11 mouse cellular contexts compared by ENCODE assay signal in genomic region chr6:52232568-52232965, GRCm38 (mm10). TPM values are rescaled to one million over a fixed set of nuclear protein-coding genes. Genes with fewer than 3 reads are reported as not detected.
DNase-seq lines count a peak whose midpoint lies in the region; ATAC-seq and TF ChIP-seq lines count a peak whose summit lies in the region.
"Had no signal": no experiment of that assay in that cellular context is flagged by ENCODE, and none has a peak within 500 bp of the region (broad histone marks: within the 10 kb centered on the region; RNA-seq: fewer than 3 reads in every experiment).

No protein-coding gene starts in this region.

- no peak for TF ChIP-seq CTCF in spleen, adult 2 months (IDR thresholded peaks at IDR 0.05; ENCODE audit: extremely low read depth, insufficient read depth, insufficient read length, insufficient replicate concordance)

- H3K27ac ChIP-seq in forebrain, embryonic 11.5 days (ENCODE audit: low read depth, low read length): no peak overlapping the region
- no peak overlapping the region for H3K27ac ChIP-seq in forebrain, embryonic 12.5 days
- H3K27ac ChIP-seq in spleen, adult 2 months (ENCODE audit: insufficient read depth, low read length): no peak overlapping the region
- H3K27ac ChIP-seq in kidney, embryonic 15.5 days: peak overlapping the region; percentile 97
- peak overlapping the region; percentile 94 for H3K27ac ChIP-seq in neural tube, embryonic 14.5 days (ENCODE audit: low read depth, low read length)
- H3K27ac ChIP-seq: lung, embryonic 15.5 days had no signal

- H3K4me3 ChIP-seq in forebrain, embryonic 11.5 days (ENCODE audit: low read depth, low read length): no peak overlapping the region
- no peak overlapping the region for H3K4me3 ChIP-seq in forebrain, embryonic 12.5 days (replicated peaks)
- peak overlapping the region; percentile 5; the same call in 1 of the 2 replicates for H3K4me3 ChIP-seq in spleen, adult 2 months (ENCODE audit: extremely low read depth, insufficient read depth, insufficient read length)
- peak overlapping the region; percentile 76 for H3K4me3 ChIP-seq in kidney, embryonic 15.5 days (replicated peaks)
- H3K4me3 ChIP-seq in neural tube, embryonic 14.5 days (ENCODE audit: low read depth, low read length): peak overlapping the region; percentile 57
- H3K4me3 ChIP-seq: lung, embryonic 15.5 days had no signal

- H3K9me3 ChIP-seq in forebrain, embryonic 11.5 days (ENCODE audit: control insufficient read depth, low read length): no peaks in the 10 kb centered on the region
- no peaks in the 10 kb centered on the region for H3K9me3 ChIP-seq in forebrain, embryonic 12.5 days
- no peaks in the 10 kb centered on the region for H3K9me3 ChIP-seq in kidney, embryonic 15.5 days (replicated peaks)
- no peaks in the 10 kb centered on the region for H3K9me3 ChIP-seq in neural tube, embryonic 14.5 days (ENCODE audit: control insufficient read depth, low read length)
- H3K9me3 ChIP-seq: lung, embryonic 15.5 days had no signal

- no peaks in the 10 kb centered on the region for H3K36me3 ChIP-seq in forebrain, embryonic 11.5 days (ENCODE audit: control insufficient read depth, insufficient read depth, low read length)
- H3K36me3 ChIP-seq in forebrain, embryonic 12.5 days (replicated peaks): no peaks in the 10 kb centered on the region
- H3K36me3 ChIP-seq in spleen, adult 2 months (ENCODE audit: control insufficient read depth, insufficient read depth, low read length): no peaks in the 10 kb centered on the region
- H3K36me3 ChIP-seq in kidney, embryonic 15.5 days: no peaks in the 10 kb centered on the region
- no peaks in the 10 kb centered on the region for H3K36me3 ChIP-seq in neural tube, embryonic 14.5 days (ENCODE audit: control insufficient read depth, insufficient read depth, low read length)
- H3K36me3 ChIP-seq: lung, embryonic 15.5 days had no signal

- no peak overlapping the region for H3K4me2 ChIP-seq in forebrain, embryonic 11.5 days (ENCODE audit: low read depth, low read length, severe bottlenecking)
- H3K4me2 ChIP-seq in forebrain, embryonic 12.5 days: no peak overlapping the region
- peak overlapping the region; percentile 74 for H3K4me2 ChIP-seq in kidney, embryonic 15.5 days
- peak overlapping the region; percentile 90 for H3K4me2 ChIP-seq in neural tube, embryonic 14.5 days (ENCODE audit: low read depth, low read length)
- H3K4me2 ChIP-seq: lung, embryonic 15.5 days had no signal

- ATAC-seq in forebrain, embryonic 11.5 days (replicated peaks; ENCODE audit: low FRiP score): no peak
- ATAC-seq in forebrain, embryonic 12.5 days (ENCODE audit: low FRiP score): no peak
- ATAC-seq in kidney, embryonic 15.5 days (replicated peaks; ENCODE audit: low FRiP score): no peak
- ATAC-seq in neural tube, embryonic 14.5 days (ENCODE audit: low read depth): no peak

- WGBS in forebrain, embryonic 11.5 days: under 1% methylated on average over 18 of the region's 18 CpGs
- under 1% methylated on average over 18 of the region's 18 CpGs for WGBS in forebrain, embryonic 12.5 days
- 1% methylated on average over 18 of the region's 18 CpGs for WGBS in spleen, adult 2 months
- under 1% methylated on average over 18 of the region's 18 CpGs for WGBS in kidney, embryonic 15.5 days
- 1% methylated on average over 18 of the region's 18 CpGs for WGBS in neural tube, embryonic 14.5 days

- H3K4me1 ChIP-seq in forebrain, embryonic 11.5 days (replicated peaks; ENCODE audit: control insufficient read depth, insufficient read depth, low read length): 0 out of 2 replicates have a peak, but pooled peaks cover 3% of the 10 kb centered on the region
- H3K4me1 ChIP-seq in forebrain, embryonic 12.5 days: no peaks in the 10 kb centered on the region
- peaks cover 20% of the 10 kb centered on the region for H3K4me1 ChIP-seq in spleen, adult 2 months (ENCODE audit: control insufficient read depth, insufficient read depth, insufficient read length)
- H3K4me1 ChIP-seq in kidney, embryonic 15.5 days: peaks cover 36% of the 10 kb centered on the region
- H3K4me1 ChIP-seq in neural tube, embryonic 14.5 days (ENCODE audit: control insufficient read depth, insufficient read depth, low read length): peaks cover 13% of the 10 kb centered on the region

- H3K27me3 ChIP-seq in forebrain, embryonic 11.5 days (ENCODE audit: control insufficient read depth, insufficient read depth, low read length): peaks cover 96% of the 10 kb centered on the region
- peaks cover 94% of the 10 kb centered on the region for H3K27me3 ChIP-seq in forebrain, embryonic 12.5 days
- peaks cover 50% of the 10 kb centered on the region for H3K27me3 ChIP-seq in spleen, adult 2 months (ENCODE audit: control insufficient read depth, insufficient read depth, low read length)
- H3K27me3 ChIP-seq in kidney, embryonic 15.5 days: peaks cover 7% of the 10 kb centered on the region; the same call in 1 of the 2 replicates
- no peaks in the 10 kb centered on the region for H3K27me3 ChIP-seq in neural tube, embryonic 14.5 days (ENCODE audit: control insufficient read depth, insufficient read depth, low read length)

- no peak overlapping the region for H3K9ac ChIP-seq in forebrain, embryonic 11.5 days (ENCODE audit: low read length)
- H3K9ac ChIP-seq in forebrain, embryonic 12.5 days: no peak overlapping the region
- peak overlapping the region; percentile 96 for H3K9ac ChIP-seq in kidney, embryonic 15.5 days
- H3K9ac ChIP-seq in neural tube, embryonic 14.5 days (replicated peaks; ENCODE audit: low read depth, low read length): peak overlapping the region; percentile 92
- H3K9ac ChIP-seq: lung, embryonic 15.5 days had no signal

- no peak for TF ChIP-seq POLR2A in spleen, adult 2 months (IDR thresholded peaks at IDR 0.05; ENCODE audit: low read depth, low read length)

- peak; percentile 66 for DNase-seq in forebrain, embryonic 11.5 days (ENCODE audit: low spot score)
- no peak for DNase-seq in spleen, adult 2 months (ENCODE audit: low read depth in 1 of 2, low spot score in 2 of 2)
- no peak for DNase-seq in spleen, postnatal 4 days (ENCODE audit: low spot score in 2 of 2)
- DNase-seq in frontal cortex, postnatal 25 days (ENCODE audit: low spot score in 2 of 2): no peak
- no peak for DNase-seq in left cerebral cortex, postnatal 10 days (ENCODE audit: extremely low spot score in 1 of 2, low spot score in 2 of 2)

- intact Hi-C loops in left cerebral cortex, postnatal 10 days (cut with DNase I): no loop called here

RNA-seq across cellular contexts. Expression of gene Hoxa9, which starts 1.7 kb away (rescaled TPM):
- not detected in 2 replicates for polyA plus RNA-seq in forebrain, embryonic 11.5 days (2014; fragmentation: Nextera tagmentation; extraction: Ambion mirVana)
- polyA plus RNA-seq in forebrain, embryonic 12.5 days (2016; fragmentation: Nextera tagmentation; extraction: Ambion mirVana): not detected in 2 replicates
- polyA plus RNA-seq in spleen, adult 2 months (2012; rRNA removed): 0.18 and 0.31 TPM in 2 replicates
- polyA plus RNA-seq in kidney, embryonic 15.5 days (2015; fragmentation: Nextera tagmentation; extraction: Ambion mirVana): 53.4 and 65.1 TPM in 2 replicates
- polyA plus RNA-seq in neural tube, embryonic 14.5 days (2014; fragmentation: Nextera tagmentation; extraction: Ambion mirVana): 122 and 151 TPM in 2 replicates
- total RNA-seq in left cerebral cortex, postnatal 10 days (2021): not detected
- total RNA-seq: layer of hippocampus, postnatal 14 days had no signal

RNA-seq across cellular contexts. Expression of gene Hoxa10, which starts 8.1 kb away (rescaled TPM):
- polyA plus RNA-seq in forebrain, embryonic 11.5 days (2014; fragmentation: Nextera tagmentation; extraction: Ambion mirVana): not detected in 2 replicates
- polyA plus RNA-seq in forebrain, embryonic 12.5 days (2016; fragmentation: Nextera tagmentation; extraction: Ambion mirVana): not detected in 2 replicates
- polyA plus RNA-seq in spleen, adult 2 months (2012; rRNA removed): not detected in 2 replicates
- 157 and 172 TPM in 2 replicates for polyA plus RNA-seq in kidney, embryonic 15.5 days (2015; fragmentation: Nextera tagmentation; extraction: Ambion mirVana)
- 50.5 and 79.4 TPM in 2 replicates for polyA plus RNA-seq in neural tube, embryonic 14.5 days (2014; fragmentation: Nextera tagmentation; extraction: Ambion mirVana)
- not detected for total RNA-seq in left cerebral cortex, postnatal 10 days (2021)
- total RNA-seq: layer of hippocampus, postnatal 14 days had no signal
- polyA plus RNA-seq: heart, embryonic 16.5 days had no signal

RNA-seq across cellular contexts. Expression of gene Hoxa7, which starts 10.9 kb away (rescaled TPM):
- not detected in 2 replicates for polyA plus RNA-seq in forebrain, embryonic 11.5 days (2014; fragmentation: Nextera tagmentation; extraction: Ambion mirVana)
- polyA plus RNA-seq in forebrain, embryonic 12.5 days (2016; fragmentation: Nextera tagmentation; extraction: Ambion mirVana): not detected in 2 replicates
- polyA plus RNA-seq in spleen, adult 2 months (2012; rRNA removed): 0.56 and 0.79 TPM in 2 replicates
- polyA plus RNA-seq in kidney, embryonic 15.5 days (2015; fragmentation: Nextera tagmentation; extraction: Ambion mirVana): 26.7 and 27.2 TPM in 2 replicates
- polyA plus RNA-seq in neural tube, embryonic 14.5 days (2014; fragmentation: Nextera tagmentation; extraction: Ambion mirVana): 90.8 and 110 TPM in 2 replicates
- not detected for total RNA-seq in left cerebral cortex, postnatal 10 days (2021)

RNA-seq across cellular contexts. Expression of gene Hoxa11, which starts 13.0 kb away (rescaled TPM):
- polyA plus RNA-seq in forebrain, embryonic 11.5 days (2014; fragmentation: Nextera tagmentation; extraction: Ambion mirVana): not detected in 2 replicates
- not detected in 2 replicates for polyA plus RNA-seq in forebrain, embryonic 12.5 days (2016; fragmentation: Nextera tagmentation; extraction: Ambion mirVana)
- polyA plus RNA-seq in spleen, adult 2 months (2012; rRNA removed): not detected in 2 replicates
- polyA plus RNA-seq in kidney, embryonic 15.5 days (2015; fragmentation: Nextera tagmentation; extraction: Ambion mirVana): 34.3 and 34.8 TPM in 2 replicates
- polyA plus RNA-seq in neural tube, embryonic 14.5 days (2014; fragmentation: Nextera tagmentation; extraction: Ambion mirVana): 0.09 TPM in 1 of 2 replicates, not detected in the other
- total RNA-seq in left cerebral cortex, postnatal 10 days (2021): not detected
- total RNA-seq: layer of hippocampus, postnatal 14 days had no signal
- polyA plus RNA-seq: heart, embryonic 16.5 days; lung, embryonic 15.5 days had no signal

RNA-seq across cellular contexts. Expression of gene Gm28308, which starts 19.4 kb away (rescaled TPM):
- polyA plus RNA-seq in forebrain, embryonic 11.5 days (2014; fragmentation: Nextera tagmentation; extraction: Ambion mirVana): not detected in 2 replicates
- polyA plus RNA-seq in forebrain, embryonic 12.5 days (2016; fragmentation: Nextera tagmentation; extraction: Ambion mirVana): not detected in 2 replicates
- not detected in 2 replicates for polyA plus RNA-seq in spleen, adult 2 months (2012; rRNA removed)
- 0.92 TPM in 1 of 2 replicates, not detected in the other for polyA plus RNA-seq in kidney, embryonic 15.5 days (2015; fragmentation: Nextera tagmentation; extraction: Ambion mirVana)
- 4.2 TPM in 1 of 2 replicates, not detected in the other for polyA plus RNA-seq in neural tube, embryonic 14.5 days (2014; fragmentation: Nextera tagmentation; extraction: Ambion mirVana)
- not detected for total RNA-seq in left cerebral cortex, postnatal 10 days (2021)
- total RNA-seq: layer of hippocampus, postnatal 14 days had no signal
- polyA plus RNA-seq: heart, embryonic 16.5 days; lung, embryonic 15.5 days had no signal

Comparison
In these comparisons a context has a peak if more than half of its experiments do, and no peak if none do; other contexts are left out.
1. H3K27ac ChIP-seq: peak in kidney, embryonic 15.5 days (single experiment) and neural tube, embryonic 14.5 days (single experiment); none in forebrain, embryonic 11.5 days (single experiment), forebrain, embryonic 12.5 days (single experiment) and spleen, adult 2 months (single experiment).
2. H3K4me2 ChIP-seq: peak in kidney, embryonic 15.5 days (single experiment) and neural tube, embryonic 14.5 days (single experiment); none in forebrain, embryonic 11.5 days (single experiment) and forebrain, embryonic 12.5 days (single experiment).
3. H3K4me3 ChIP-seq: peak in spleen, adult 2 months (single experiment), kidney, embryonic 15.5 days (single experiment) and neural tube, embryonic 14.5 days (single experiment); none in forebrain, embryonic 11.5 days (single experiment) and forebrain, embryonic 12.5 days (single experiment).
4. H3K9ac ChIP-seq: peak in kidney, embryonic 15.5 days (single experiment) and neural tube, embryonic 14.5 days (single experiment); none in forebrain, embryonic 11.5 days (single experiment) and forebrain, embryonic 12.5 days (single experiment).
5. RNA of gene Hoxa9, which starts 1.7 kb away (polyA plus RNA-seq): 122 to 151 TPM in neural tube, embryonic 14.5 days and 53.4 to 65.1 TPM in kidney, embryonic 15.5 days; 0.18 to 0.31 TPM in spleen, adult 2 months, not detected in forebrain, embryonic 11.5 days and not detected in forebrain, embryonic 12.5 days; every median in the first group is over 10 times any median in the second.
6. RNA of gene Hoxa10, which starts 8.1 kb away (polyA plus RNA-seq): 157 to 172 TPM in kidney, embryonic 15.5 days and 50.5 to 79.4 TPM in neural tube, embryonic 14.5 days; not detected in spleen, adult 2 months, not detected in forebrain, embryonic 11.5 days and not detected in forebrain, embryonic 12.5 days; every median in the first group is over 10 times any median in the second.
7. RNA of gene Hoxa7, which starts 10.9 kb away (polyA plus RNA-seq): 90.8 to 110 TPM in neural tube, embryonic 14.5 days and 26.7 to 27.2 TPM in kidney, embryonic 15.5 days; 0.56 to 0.79 TPM in spleen, adult 2 months, not detected in forebrain, embryonic 11.5 days and not detected in forebrain, embryonic 12.5 days; every median in the first group is over 10 times any median in the second.